Mouse (Mus musculus): ENCODE data around the gene Sergef.

The Sergef gene

DNA sequence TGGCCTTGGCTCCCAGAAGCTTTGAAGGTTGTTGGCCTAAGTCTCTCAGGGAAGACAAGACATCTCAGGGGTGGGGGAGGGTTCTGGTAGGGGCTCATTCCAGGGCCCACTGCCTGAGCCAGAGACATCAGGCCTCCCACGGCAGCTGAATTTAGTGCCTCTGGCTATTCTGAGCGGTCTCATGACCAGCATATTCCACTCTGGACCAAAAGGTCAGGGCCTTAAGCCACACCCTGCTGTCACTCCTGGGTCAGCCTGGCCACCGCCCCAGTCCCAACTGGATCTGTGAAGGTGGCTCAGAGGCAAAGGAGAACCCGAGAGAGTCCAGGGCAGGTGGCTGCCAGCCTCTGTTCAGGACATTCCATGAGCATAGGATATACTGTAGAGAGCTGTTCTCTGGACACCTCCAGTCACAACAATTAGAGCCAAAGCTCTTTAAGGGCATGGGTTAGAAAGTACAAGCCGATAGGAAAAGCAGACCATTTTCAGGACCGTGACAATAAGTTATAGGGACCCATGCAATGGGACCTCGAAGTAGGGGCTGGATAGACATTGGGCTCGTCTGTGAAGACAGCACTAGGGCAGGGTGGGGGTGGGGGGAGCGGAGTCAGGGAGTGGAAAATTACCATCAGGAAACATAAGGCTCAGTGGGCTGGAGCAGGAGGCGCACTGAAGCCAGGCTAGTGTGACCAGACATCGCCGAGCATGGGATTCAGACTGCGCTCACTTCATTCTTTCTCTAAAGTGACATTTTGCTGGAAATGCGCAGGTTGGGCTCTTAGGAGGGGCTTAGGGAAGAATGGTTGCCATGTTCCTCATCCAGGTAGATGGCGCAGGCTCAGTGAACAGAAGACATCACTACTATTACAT lies 235.8 kb downstream of the Sergef start:
- no peak for DNase-seq (ENCODE audit: low spot score in 2 of 2)

DNA sequence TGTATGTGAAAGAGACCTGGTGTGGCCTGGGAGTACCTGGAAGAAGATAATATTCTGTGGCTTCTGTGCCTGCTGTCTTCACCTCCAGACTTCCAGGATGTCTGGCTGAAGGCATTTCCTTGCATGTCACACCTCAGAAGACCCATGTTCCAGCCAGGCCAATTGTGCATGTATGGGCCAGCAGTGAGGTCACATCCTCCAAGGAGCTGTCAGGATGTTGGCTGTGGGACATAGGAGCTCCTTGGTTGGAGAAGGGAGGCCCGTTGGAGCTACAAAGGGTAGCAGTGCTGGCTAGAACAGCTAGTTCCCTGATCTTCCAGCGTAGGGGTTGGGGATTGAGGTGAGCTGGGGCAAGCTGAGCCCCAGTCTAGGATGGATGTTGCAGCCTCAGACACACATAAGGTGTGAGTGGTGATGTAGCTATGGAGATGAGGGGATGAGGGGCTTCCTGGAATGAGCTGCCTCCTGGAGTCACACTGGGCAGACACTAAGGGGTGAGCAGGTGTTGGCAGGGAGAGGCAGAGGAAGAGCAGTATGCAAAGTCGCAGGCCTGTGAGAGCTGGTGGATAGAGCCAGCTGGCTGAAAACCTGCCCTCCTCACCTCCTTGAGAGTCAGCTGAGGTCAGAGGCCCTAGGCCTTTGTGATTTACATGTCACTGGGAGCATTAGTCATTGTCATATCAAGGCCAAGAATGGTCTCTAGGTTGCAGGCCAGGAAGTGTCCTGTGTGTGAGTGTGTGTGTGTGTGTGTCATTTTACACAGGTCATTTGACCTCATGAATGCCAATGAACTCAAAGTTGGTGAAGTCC lies 238.0 kb downstream of the Sergef start:
- no peak for DNase-seq (ENCODE audit: low spot score in 2 of 2)

DNA sequence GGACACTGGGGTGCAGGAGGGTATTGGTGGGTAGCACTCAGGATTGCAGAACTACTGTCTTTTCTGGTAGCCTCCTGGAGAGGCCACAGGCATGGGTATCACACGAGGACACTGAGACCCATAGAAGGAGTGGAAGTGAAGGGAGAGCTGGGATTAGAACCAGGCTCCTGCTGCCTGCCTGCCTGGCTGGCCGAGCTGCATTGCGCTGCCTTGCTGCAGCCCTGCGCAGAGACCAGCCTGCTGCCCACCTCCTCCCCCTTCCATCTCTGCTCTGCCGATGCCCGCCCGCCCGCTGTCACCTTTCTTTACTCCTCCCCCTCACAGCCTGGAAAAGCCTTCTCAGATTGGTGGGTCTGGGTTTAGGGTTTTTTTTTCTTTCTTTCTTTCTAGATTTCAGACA lies 239.3 kb downstream of the Sergef start:
- no peak for DNase-seq (ENCODE audit: low spot score in 2 of 2)

DNA sequence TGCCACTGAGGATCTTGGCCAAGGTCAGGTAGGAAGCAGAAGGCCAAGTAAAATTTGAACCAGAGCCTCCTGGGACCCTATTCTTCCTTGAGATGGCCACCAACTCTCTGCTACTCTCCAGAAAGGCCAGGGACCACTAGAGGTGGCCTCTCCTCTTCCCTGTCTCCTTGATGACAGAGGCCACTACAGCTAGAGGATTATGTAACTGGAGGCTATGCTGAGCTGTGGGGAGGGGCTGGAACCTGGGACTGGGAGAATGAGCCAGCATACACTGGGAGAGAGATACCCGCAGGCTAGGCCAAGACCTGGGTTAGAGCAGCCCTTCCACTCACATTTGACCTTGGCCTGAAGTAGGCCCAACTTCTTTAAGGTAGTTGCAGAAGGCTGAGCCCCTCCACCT lies 239.9 kb downstream of the Sergef start:
- no peak for DNase-seq (ENCODE audit: low spot score in 2 of 2)

DNA sequence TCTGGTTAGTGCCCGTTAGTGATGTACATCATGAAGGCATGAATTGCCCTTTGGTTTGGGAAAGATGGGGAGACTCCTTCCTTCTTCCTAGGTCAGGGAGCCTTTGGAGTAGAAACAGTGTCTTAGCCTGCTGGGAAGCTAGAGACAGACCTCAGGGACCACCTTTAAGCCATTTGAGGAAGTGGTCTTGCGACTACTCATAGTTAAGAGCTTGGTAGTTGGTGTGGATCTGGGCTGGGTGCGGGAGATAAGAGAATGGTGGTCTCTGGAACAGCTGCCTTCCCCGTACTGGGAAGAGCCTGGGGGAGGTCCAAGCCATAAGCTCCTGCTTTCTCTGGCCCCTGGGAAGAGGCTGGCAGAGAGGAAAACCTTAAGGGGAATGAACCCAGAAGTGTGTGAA lies 241.0 kb downstream of the Sergef start:
- DNase-seq (ENCODE audit: low spot score in 2 of 2): peak in 1 of 2 experiments; percentile 28

- DNase-seq (ENCODE audit: low spot score in 2 of 2): peak in 1 of 2 experiments; percentile 18
Observed at GRCm38 (mm10) chr7:46397732-46398333, 241.8 kb downstream of the Sergef start.

DNA sequence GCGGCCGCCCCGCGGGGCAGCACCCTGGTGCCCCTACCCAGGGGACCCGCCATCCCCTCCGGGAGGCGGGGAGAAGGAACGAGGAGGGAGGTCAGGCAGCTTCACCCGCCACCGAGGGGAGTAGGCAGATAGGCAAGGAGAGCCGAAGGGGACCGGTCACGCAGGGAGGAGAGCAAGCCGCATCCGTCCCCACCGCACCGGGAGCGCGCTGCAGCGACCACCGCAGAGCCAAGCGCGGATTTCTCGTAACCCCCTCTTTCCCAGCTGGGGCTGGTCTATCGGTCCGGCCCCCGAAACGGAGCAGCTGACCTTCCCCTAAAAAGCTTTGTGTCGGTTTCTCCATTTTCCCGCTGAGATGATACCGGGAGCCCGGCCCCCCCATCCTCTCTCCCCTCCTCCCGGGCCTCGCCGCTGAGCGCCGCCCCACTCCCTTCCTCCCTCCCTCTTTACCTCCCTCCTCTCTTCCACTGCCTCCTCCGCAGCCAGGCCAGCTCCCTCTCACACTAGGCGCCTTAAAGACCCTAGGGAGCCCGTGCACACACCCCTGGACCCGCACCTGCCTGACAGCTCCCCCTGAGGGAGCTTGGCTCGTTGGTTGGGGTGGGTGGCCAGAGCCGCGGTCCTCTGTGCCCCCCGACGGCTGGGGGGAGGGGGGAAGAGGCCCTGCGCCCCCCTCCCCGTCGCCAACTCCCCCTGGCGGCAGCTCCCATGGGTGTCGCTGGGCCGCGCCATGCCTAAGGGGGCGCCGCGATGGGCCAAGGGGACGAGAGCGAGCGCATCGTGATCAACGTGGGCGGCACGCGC lies 242.5 kb downstream of the Sergef start:
- DNase-seq (ENCODE audit: low spot score in 2 of 2): peak; percentile 64 to 66

DNA sequence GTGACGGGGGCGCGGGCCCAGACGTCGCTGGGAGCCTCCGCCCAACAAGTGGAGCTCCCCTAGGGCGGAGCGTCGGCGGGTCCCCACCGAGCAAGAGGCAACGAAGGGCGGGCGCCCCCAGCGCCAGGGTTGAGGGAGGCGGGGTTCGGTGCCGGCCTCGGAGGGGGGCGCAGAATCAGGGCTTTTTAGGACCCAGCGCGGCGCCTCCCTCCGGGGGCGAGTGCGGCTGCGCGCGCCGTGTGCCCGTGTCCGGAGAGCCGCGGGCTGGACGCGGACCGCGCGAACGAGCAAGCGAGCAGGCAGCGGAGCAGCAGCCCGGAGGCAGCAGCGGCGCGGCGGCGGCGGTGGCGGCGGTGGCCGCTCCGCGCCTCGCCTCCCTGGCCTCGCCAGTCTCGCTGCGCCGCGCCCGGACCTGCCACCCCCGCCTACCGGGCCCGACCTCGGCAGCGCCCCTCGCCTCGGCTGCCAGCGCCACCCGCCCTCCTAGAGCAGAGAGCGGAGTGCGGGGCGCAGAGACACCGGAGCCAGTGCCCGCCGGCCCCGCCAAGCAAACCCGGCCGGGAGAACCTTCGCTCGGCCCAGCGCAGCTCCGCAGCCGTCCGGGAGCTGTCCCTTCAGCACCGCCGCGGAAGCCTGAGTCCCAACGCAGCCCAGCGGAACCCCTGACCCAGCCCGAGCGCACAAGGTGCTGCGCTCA lies 243.2 kb downstream of the Sergef start, which contains the start of gene Kcnc1:
Gene Kcnc1, plus strand, starts transcription at position 267 of the 697 bp plus-strand sequence.
- peak; percentile 63 to 68 for DNase-seq (ENCODE audit: low spot score in 2 of 2)

DNA sequence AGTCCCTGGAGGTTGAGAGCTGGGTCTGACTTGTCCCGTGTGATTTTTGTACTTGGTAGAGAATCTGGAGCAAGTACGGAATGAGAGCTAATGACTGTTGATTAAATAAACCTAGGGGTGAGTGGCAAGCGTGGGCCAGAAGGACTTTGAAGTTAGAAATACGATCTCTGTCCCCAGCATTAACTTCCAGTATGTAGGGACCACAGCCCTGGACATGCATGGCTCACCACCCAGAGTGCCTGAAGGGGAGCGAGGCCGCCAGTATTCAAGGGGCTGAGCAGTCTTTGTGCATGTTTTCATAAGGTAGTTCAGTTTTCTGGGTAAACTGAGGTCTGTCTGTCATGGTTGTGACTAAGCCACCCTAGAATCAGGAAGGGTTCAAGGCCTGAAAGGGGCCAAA lies 244.0 kb downstream of the Sergef start:
- DNase-seq (ENCODE audit: low spot score in 2 of 2): peak in 1 of 2 experiments; percentile 2

- DNase-seq (ENCODE audit: low spot score in 2 of 2): no peak
Observed at GRCm38 (mm10) chr7:46394933-46395332, 244.7 kb downstream of the Sergef start.

- no peak for DNase-seq (ENCODE audit: low spot score in 2 of 2)
Observed at GRCm38 (mm10) chr7:46393718-46394511, 245.7 kb downstream of the Sergef start.
